Mouse (Mus musculus) layer of hippocampus, adult 18-20 months (tissue): ENCODE results near the gene Sf3a3. TPM values are rescaled to one million over a fixed set of nuclear protein-coding genes. Genes with fewer than 3 reads are reported as not detected.

Source experiments
- DNase-seq, 2 experiments: peaks; one replicate each; pipeline ENCODE4 v3.0.0; 2022; ENCODE audit warnings: low spot score in 2 of 2
- microRNA-seq, 2 experiments: library from miRNA; unstranded; fragments of <30 nt; microRNA quantifications; one replicate each; pipeline ENCODE4 v1.2.0; 2021
- total RNA-seq, 2 experiments: library from RNA; stranded (reverse); gene quantifications; 2 replicates each; pipeline ENCODE4 v1.2.3; 2021

Gene Sf3a3
- total RNA-seq, 2 experiments from 2014 or later, result 35.0 TPM

- DNase-seq, result no peak
Observed at GRCm38 (mm10) chr4:124773995-124774394, 59.4 kb downstream of the Sf3a3 start.

DNA sequence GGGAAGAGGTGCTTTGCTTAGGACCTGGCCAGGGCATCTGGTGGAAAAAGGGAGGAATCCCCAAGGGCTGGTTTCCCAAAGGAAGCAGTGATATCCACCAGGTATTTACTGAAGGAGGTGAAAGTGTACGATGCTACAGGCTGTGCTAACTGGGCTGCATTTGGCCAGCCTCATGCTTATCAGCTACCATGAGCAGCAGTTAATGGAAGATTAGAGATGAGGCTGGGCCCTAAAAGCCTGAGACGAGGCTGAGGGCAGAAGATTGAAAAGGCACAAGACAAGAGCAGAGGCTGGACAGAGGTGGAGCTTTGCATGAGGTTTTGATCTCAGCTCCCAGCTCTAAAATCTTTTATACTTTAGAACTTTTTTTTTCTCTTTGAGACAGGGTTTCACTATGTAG, 59.9 kb downstream of the Sf3a3 start:
- no peak for DNase-seq

GRCm38 (mm10) chr4:124781361-124781760, 66.8 kb downstream of the Sf3a3 start:
- DNase-seq, result no peak

Small RNAs within 50 kb of the gene (microRNA-seq; reads per million reads assigned to microRNA genes)
- gene Gm24721 (0 reads per million in 2 experiments), gene Mir697 (0 reads per million in 2 experiments), gene Mir698 (0.59 to 0.74 reads per million in 2 experiments)

Other genes starting within 250 kb of the Sf3a3 start
- 1 to 10 TPM in 1 of 2 experiments, under 1 TPM in 1; 0.66 to 1.3 TPM for gene 3100002H09Rik, start 104.0 kb upstream of the Sf3a3 start, total RNA-seq
- 10 to 100 TPM; 49.2 to 54.0 TPM for gene Pou3f1, start 58.0 kb upstream of the Sf3a3 start, total RNA-seq
- 10 to 100 TPM; 16.8 to 18.1 TPM for gene Utp11, start 21.2 kb upstream of the Sf3a3 start, total RNA-seq
- 1 to 10 TPM; 1.2 to 1.4 TPM for gene Fhl3, start 14.1 kb upstream of the Sf3a3 start, total RNA-seq
- 10 to 100 TPM; 42.9 to 47.1 TPM for gene Inpp5b, start 27.1 kb downstream of the Sf3a3 start, total RNA-seq
- gene Mtf1, start 87.3 kb downstream of the Sf3a3 start, total RNA-seq, result 10 to 100 TPM; 26.0 to 29.3 TPM
- 10 to 100 TPM; 34.3 to 36.6 TPM for gene Yrdc, start 135.9 kb downstream of the Sf3a3 start, total RNA-seq
- 10 to 100 TPM; 79.5 to 89.0 TPM for gene 1110065P20Rik, start 136.4 kb downstream of the Sf3a3 start, total RNA-seq
- gene Maneal, start 147.4 kb downstream of the Sf3a3 start, total RNA-seq, result 10 to 100 TPM; 51.5 to 52.1 TPM
- 10 to 100 TPM; 39.0 to 42.3 TPM for gene Epha10, start 166.1 kb downstream of the Sf3a3 start, total RNA-seq
- 10 to 100 TPM; 21.1 to 24.9 TPM for gene 9930104L06Rik, start 222.3 kb downstream of the Sf3a3 start, total RNA-seq
- gene Cdca8, start 224.5 kb downstream of the Sf3a3 start, total RNA-seq, result 1 to 10 TPM; 1.3 to 1.8 TPM